Mouse (Mus musculus): ENCODE data around the gene Clip4.

Clip4 gene

GRCm38 (mm10) chr17:71791622-71792021 is 23.3 kb downstream of the Clip4 start:
- no peak for DNase-seq (ENCODE audit: low spot score in 2 of 2)

- DNase-seq (ENCODE audit: low spot score in 2 of 2): no peak
These were observed 27.4 kb downstream of the Clip4 start for GRCm38 (mm10) chr17:71795521-71796205.

- DNase-seq (ENCODE audit: low spot score in 2 of 2): no peak
These were observed 35.2 kb downstream of the Clip4 start for GRCm38 (mm10) chr17:71803456-71803855.

GRCm38 (mm10) chr17:71803876-71804275 is 35.6 kb downstream of the Clip4 start:
- DNase-seq (ENCODE audit: low spot score in 2 of 2): no peak

GRCm38 (mm10) chr17:71811070-71811469 is 42.8 kb downstream of the Clip4 start:
- DNase-seq (ENCODE audit: low spot score in 2 of 2): no peak

- no peak for DNase-seq (ENCODE audit: low spot score in 2 of 2)
These were observed 48.0 kb downstream of the Clip4 start for GRCm38 (mm10) chr17:71816136-71816864.

GRCm38 (mm10) chr17:71823622-71824306 is 55.5 kb downstream of the Clip4 start:
- no peak for DNase-seq (ENCODE audit: low spot score in 2 of 2)

GRCm38 (mm10) chr17:71826603-71827002 is 58.3 kb downstream of the Clip4 start:
- DNase-seq (ENCODE audit: low spot score in 2 of 2): no peak

GRCm38 (mm10) chr17:71827627-71828026 is 59.4 kb downstream of the Clip4 start:
- DNase-seq (ENCODE audit: low spot score in 2 of 2): no peak

GRCm38 (mm10) chr17:71828647-71829414 is 60.6 kb downstream of the Clip4 start:
- DNase-seq (ENCODE audit: low spot score in 2 of 2): no peak

GRCm38 (mm10) chr17:71831960-71832359 is 63.7 kb downstream of the Clip4 start:
- no peak for DNase-seq (ENCODE audit: low spot score in 2 of 2)

- no peak for DNase-seq (ENCODE audit: low spot score in 2 of 2)
These were observed 93.9 kb downstream of the Clip4 start for GRCm38 (mm10) chr17:71862184-71862583.

GRCm38 (mm10) chr17:71862895-71863294 is 94.6 kb downstream of the Clip4 start:
- no peak for DNase-seq (ENCODE audit: low spot score in 2 of 2)

- no peak for DNase-seq (ENCODE audit: low spot score in 2 of 2)
These were observed 95.8 kb downstream of the Clip4 start for GRCm38 (mm10) chr17:71864039-71864438.

GRCm38 (mm10) chr17:71865437-71865836 is 97.2 kb downstream of the Clip4 start:
- DNase-seq (ENCODE audit: low spot score in 2 of 2): no peak

GRCm38 (mm10) chr17:71867892-71868291 is 99.6 kb downstream of the Clip4 start:
- DNase-seq (ENCODE audit: low spot score in 2 of 2): no peak

GRCm38 (mm10) chr17:71868828-71869227 is 100.6 kb downstream of the Clip4 start:
- no peak for DNase-seq (ENCODE audit: low spot score in 2 of 2)

- no peak for DNase-seq (ENCODE audit: low spot score in 2 of 2)
These were observed 101.3 kb downstream of the Clip4 start for GRCm38 (mm10) chr17:71869372-71870231.

- no peak for DNase-seq (ENCODE audit: low spot score in 2 of 2)
These were observed 102.0 kb downstream of the Clip4 start for GRCm38 (mm10) chr17:71870232-71870621.

- no peak for DNase-seq (ENCODE audit: low spot score in 2 of 2)
These were observed 102.4 kb downstream of the Clip4 start for GRCm38 (mm10) chr17:71870641-71871040.

GRCm38 (mm10) chr17:71871981-71872380 is 103.7 kb downstream of the Clip4 start:
- DNase-seq (ENCODE audit: low spot score in 2 of 2): no peak
